23 mouse cellular contexts compared by ENCODE assay signal in the genomic region with DNA sequence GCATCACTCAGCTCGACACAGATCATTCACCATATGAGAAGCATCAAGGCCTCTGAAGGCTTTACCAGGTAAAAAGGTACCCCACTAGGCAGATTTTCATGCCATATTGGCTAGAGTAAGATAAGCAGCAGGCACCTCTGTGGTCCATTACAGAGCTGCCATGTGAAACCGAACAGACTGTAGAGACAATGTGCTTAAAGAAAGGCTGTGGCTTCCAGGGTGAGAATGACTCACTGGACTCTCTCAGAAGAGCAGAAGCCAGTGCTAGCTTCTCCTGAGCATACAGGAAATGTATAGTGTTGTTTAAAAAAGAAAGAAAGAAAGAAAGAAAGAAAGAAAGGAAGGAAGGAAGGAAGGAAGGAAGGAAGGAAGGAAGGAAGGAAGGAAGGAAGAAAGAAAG.
A peak's percentile ranks its signal among the peaks of the same experiment; 100 is the strongest.
DNase-seq lines count a peak whose midpoint lies in the region; ATAC-seq lines count a peak whose summit lies in the region.
"Had no signal": no experiment of that assay in that cellular context is flagged by ENCODE, and none has a peak within 500 bp of the region (broad histone marks: within the 10 kb centered on the region; RNA-seq: fewer than 3 reads in every experiment).

No protein-coding gene starts in this region.

- ATAC-seq in cerebellum, adult (ENCODE audit: insufficient number of reproducible peaks, low FRiP score, low TSS enrichment), result 0 out of 2 replicates have a peak, but pooled peaks have one; percentile 49
- ATAC-seq in liver, embryonic 11.5 days (replicated peaks; ENCODE audit: low FRiP score), result no peak
- ATAC-seq: activated CD4-positive, CD25-positive, alpha-beta regulatory T cell, adult 4 months; forebrain, embryonic 13.5 days; forebrain, embryonic 16.5 days; intestine, embryonic 15.5 days had no signal

- intact Hi-C loops in left cerebral cortex, postnatal 4 days (cut with DNase I), result no loop called here
- intact Hi-C loops in left cerebral cortex, postnatal 36 days (cut with DNase I), result no loop called here

- H3K27ac ChIP-seq in liver, embryonic 11.5 days (ENCODE audit: low read depth, low read length), result no peak overlapping the region
- H3K27ac ChIP-seq: forebrain, embryonic 10.5 days; forebrain, embryonic 13.5 days; heart, adult 2 months; heart, embryonic 10.5 days; heart, embryonic 13.5 days; hindbrain, embryonic 12.5 days; hindbrain, embryonic 15.5 days; intestine, embryonic 15.5 days had no signal

- WGBS in liver, embryonic 11.5 days, result 72% methylated on average over 2 of the region's 2 CpGs

- H3K4me2 ChIP-seq in liver, embryonic 11.5 days, result no peak overlapping the region
- H3K4me2 ChIP-seq: forebrain, embryonic 13.5 days; heart, embryonic 13.5 days; hindbrain, embryonic 12.5 days; hindbrain, embryonic 15.5 days; intestine, embryonic 15.5 days had no signal

- no peaks in the 10 kb centered on the region for H3K27me3 ChIP-seq in liver, embryonic 11.5 days (replicated peaks; ENCODE audit: control insufficient read depth, insufficient read depth, low read length)
- H3K27me3 ChIP-seq: forebrain, embryonic 13.5 days; heart, embryonic 13.5 days; hindbrain, embryonic 12.5 days; hindbrain, embryonic 15.5 days; intestine, embryonic 15.5 days had no signal

- H3K36me3 ChIP-seq in liver, embryonic 11.5 days (ENCODE audit: control insufficient read depth, insufficient read depth, low read length), result no peaks in the 10 kb centered on the region
- H3K36me3 ChIP-seq: forebrain, embryonic 10.5 days; heart, embryonic 10.5 days; heart, embryonic 13.5 days; hindbrain, embryonic 12.5 days; hindbrain, embryonic 15.5 days; intestine, embryonic 15.5 days had no signal

- no peak for DNase-seq in cerebellum, postnatal 4 days (ENCODE audit: low spot score in 2 of 2)
- DNase-seq in cerebellum, adult 9-11 months, result peak; percentile 4
- DNase-seq in cerebellum, adult 18-20 months, result no peak
- peak; percentile 0 for DNase-seq in left cerebral cortex, postnatal 4 days
- DNase-seq in left cerebral cortex, postnatal 36 days (ENCODE audit: low spot score in 2 of 2), result no peak
- no peak for DNase-seq in liver, embryonic 11.5 days (ENCODE audit: low spot score)
- DNase-seq: adrenal gland, adult 8-10 months; adrenal gland, postnatal 25 days; gastrocnemius, postnatal 25 days; heart, adult 2 months; heart, postnatal 14 days; heart, postnatal 4 days; kidney, adult 11 months had no signal

- H3K4me3 ChIP-seq in liver, embryonic 11.5 days (ENCODE audit: low read depth, low read length), result no peak overlapping the region
- H3K4me3 ChIP-seq: forebrain, embryonic 10.5 days; forebrain, embryonic 13.5 days; heart, adult 2 months; heart, embryonic 10.5 days; heart, embryonic 13.5 days; hindbrain, embryonic 12.5 days; hindbrain, embryonic 15.5 days; intestine, embryonic 15.5 days had no signal

- no peaks in the 10 kb centered on the region for H3K9me3 ChIP-seq in liver, embryonic 11.5 days (ENCODE audit: control insufficient read depth, low read length)
- H3K9me3 ChIP-seq: forebrain, embryonic 10.5 days; forebrain, embryonic 13.5 days; heart, embryonic 10.5 days; heart, embryonic 13.5 days; hindbrain, embryonic 12.5 days; hindbrain, embryonic 15.5 days; intestine, embryonic 15.5 days had no signal

- no peaks in the 10 kb centered on the region for H3K4me1 ChIP-seq in liver, embryonic 11.5 days (replicated peaks; ENCODE audit: control insufficient read depth, insufficient read depth, low read length)
- H3K4me1 ChIP-seq: forebrain, embryonic 10.5 days; forebrain, embryonic 13.5 days; heart, embryonic 10.5 days; hindbrain, embryonic 12.5 days; hindbrain, embryonic 15.5 days; intestine, embryonic 15.5 days had no signal

- H3K9ac ChIP-seq in liver, embryonic 11.5 days (ENCODE audit: low read depth, low read length), result no peak overlapping the region
- H3K9ac ChIP-seq: forebrain, embryonic 13.5 days; heart, embryonic 13.5 days; hindbrain, embryonic 12.5 days; hindbrain, embryonic 15.5 days; intestine, embryonic 15.5 days had no signal

Comparison
In these comparisons a context has a peak if more than half of its experiments do, and no peak if none do; other contexts are left out.
1. DNase-seq: peak in cerebellum, adult 9-11 months (single experiment) and left cerebral cortex, postnatal 4 days (single experiment); none in cerebellum, postnatal 4 days (0 of 2), cerebellum, adult 18-20 months (0 of 2), left cerebral cortex, postnatal 36 days (0 of 2) and liver, embryonic 11.5 days (single experiment).